Mouse (Mus musculus): ENCODE measurements around the gene Abhd4. TPM values are rescaled to one million over a fixed set of nuclear protein-coding genes. Genes with fewer than 3 reads are reported as not detected.
A peak's percentile ranks its signal among the peaks of the same experiment; 100 is the strongest.
"Not testable (repeated sequence)": the region's sequence is repeated elsewhere in the genome, so short reads cannot be mapped to it uniquely, and the experiment has no call there.

The Abhd4 gene
- total RNA-seq, 2 experiments from 2014 or later: 73.8 to 104 TPM

DNA sequence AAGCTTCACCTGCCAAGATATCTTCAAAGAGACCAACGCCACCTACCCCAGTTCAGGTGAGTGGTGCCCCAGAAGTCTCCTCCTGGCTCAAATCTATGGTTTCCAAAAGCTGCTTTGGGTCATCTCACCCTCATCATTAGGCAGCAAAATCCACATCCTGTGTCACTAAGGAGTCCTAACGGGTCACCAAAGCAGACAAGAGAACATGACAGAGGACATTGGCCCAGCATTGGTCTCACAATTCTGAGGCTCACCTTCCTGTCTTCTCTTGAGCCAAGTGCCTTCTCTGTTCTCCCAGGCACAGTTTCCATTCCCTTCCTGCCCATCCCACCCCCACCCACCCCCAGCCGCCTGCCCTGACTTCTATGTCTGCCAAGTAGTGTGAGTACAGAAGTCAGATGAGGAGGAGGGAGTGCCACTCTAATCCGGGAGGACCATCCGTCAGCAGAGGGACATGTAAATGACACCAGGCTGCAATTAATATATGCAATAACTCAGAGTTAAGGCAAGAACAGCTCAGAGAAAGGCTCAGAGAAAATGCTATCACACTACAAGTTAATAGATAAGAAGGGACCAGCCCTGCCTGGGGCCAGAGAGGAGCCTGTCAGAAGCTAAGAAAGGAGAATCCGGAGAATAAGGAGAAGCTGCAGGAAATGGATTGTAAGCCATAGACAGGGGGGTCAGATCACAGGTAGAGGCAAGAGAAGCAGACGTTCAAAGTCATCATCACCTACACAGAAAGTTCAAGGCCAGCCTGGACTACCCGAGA is 33.1 kb upstream of the Abhd4 start:
- ATAC-seq (replicated peaks; ENCODE audit: low FRiP score, poor library complexity, severe bottlenecking): no peak

DNA sequence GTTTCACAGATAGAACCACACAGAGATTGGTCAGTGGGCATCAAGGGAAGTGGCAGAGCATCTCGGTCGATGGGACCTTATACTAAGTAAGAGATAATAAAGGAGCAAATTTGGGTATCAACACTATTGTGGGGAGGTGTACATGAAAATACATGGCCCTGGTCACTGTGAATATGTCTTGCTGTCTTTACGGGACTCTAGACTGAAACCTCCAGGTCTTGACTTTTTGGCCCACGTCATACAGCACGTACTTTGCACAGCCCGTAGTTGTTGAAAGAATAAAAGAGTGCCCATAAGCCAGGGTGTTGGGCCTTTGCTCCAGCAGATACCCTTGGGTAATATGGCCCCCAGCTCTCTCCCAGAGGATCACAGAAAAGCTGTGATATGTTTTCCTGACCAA is 32.3 kb upstream of the Abhd4 start:
- no peak for ATAC-seq (replicated peaks; ENCODE audit: low FRiP score, poor library complexity, severe bottlenecking)

DNA sequence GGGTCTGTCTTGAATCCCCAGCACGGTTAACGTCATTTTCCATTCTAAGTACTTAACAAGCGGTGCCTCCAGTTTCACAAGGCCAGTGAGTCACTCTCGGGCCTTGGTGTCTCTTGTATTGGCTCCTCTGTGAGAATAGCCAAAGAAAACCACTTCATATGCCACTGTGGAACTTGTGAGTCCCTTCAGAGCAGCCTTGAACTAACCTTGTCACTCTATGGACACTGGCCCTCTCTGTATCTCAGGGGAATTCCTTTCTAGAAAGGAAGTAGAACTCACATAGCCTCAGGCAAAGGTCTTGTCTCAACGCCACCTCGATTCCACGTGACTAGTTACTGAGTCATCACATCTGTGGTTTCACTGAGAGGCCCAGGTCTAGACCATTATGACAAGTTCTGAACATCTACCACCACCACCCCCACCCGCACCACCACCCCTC is 31.7 kb upstream of the Abhd4 start:
- no peak for ATAC-seq (replicated peaks; ENCODE audit: low FRiP score, poor library complexity, severe bottlenecking)

DNA sequence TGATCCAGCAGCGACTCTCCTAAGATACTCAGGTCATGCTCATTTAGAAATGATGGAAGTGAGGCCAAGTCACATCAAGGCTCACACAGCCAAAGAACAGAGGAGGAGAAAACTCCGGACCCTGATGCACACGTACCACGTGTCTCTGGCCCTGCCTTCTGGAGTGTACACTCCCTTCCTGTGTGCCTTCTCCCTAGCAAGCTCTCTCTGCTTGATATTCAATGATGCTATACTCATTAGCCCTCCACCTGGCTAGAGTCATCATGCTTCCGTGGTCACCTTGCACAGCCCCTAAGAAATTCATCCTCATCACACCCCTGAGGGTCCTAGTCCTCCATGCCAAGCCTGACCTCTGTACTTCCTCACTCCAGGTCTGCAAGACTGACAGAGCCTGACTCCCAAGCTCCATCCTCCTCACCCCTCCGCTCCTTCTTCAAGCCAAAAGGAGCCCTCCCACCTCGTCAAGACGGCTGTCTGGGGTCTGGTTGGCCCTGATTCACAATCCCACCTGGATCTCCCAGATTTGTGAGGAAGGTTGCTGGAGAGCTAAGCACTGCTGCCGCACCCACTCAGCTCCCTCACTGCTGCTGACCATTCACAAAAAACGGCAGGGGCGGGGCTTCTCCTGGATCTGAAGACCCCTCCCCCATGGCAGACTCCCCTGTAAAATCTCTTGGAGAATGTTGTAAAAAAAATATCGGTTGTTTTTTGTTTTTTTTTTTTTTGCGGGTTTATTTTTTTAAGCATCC is 30.5 kb upstream of the Abhd4 start:
- ATAC-seq (replicated peaks; ENCODE audit: low FRiP score, poor library complexity, severe bottlenecking): no peak

DNA sequence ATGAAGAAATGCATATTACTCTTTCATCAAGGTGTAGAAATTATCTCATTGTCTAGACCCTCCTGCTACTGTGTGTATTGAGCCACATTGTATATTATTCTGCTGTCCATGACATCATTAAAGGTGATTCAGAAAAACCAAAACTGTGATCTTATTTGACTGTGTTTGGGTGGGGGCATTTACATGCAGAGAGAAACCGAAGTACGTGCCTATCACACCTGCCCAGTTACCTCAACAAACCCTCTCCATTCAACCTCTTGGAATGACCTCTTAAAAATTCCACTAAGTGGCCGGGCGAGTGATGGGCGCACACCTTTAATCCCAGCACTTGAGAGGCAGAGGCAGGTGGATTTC is 29.9 kb upstream of the Abhd4 start:
- ATAC-seq (replicated peaks; ENCODE audit: low FRiP score, poor library complexity, severe bottlenecking): no peak

DNA sequence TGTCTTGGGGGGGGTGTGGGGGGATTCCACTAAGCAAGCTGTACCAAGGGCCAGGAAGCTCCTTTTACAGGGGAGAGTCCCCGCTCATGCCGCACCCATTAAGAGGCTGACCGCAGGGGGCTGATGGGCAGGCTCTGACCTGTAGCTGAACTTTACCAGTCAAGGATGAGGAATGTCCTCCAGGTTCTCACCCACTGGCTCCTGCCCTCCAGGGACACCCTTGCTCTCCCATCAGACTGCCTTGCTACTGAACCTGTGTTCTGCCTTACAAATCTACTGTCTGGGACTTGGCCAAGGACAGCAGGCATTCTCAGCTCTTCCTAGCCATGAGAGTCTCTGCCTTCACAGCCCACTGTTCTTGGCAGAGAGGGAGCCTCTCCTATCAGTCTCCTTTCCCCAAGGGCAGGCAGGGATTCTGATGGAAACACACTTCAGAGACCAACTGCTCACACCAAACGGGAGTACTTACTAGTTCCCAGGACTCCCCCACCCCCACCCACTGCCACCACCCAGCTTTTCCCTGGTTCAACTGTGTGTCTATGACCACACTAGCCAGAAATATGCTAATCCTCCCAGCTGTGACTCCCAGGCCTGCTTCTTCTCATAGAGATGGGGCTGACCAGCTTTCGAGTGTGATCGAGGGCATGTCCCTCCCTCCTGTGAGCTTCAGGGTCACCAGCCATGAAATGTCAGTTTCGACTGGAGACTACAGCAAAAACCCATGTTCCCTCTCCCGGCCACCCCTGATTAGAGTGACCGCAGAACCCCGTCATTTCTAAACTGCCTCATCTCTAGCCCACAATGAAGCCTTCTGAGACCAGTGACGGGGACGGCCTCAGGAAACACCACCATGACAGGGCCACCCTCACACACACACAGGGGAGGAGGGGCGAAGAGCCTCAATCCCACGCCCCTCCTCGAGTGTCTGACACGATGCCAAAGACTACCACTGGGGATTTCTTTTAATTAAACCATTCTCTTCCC is 29.2 kb upstream of the Abhd4 start:
- no peak for ATAC-seq (replicated peaks; ENCODE audit: low FRiP score, poor library complexity, severe bottlenecking)

DNA sequence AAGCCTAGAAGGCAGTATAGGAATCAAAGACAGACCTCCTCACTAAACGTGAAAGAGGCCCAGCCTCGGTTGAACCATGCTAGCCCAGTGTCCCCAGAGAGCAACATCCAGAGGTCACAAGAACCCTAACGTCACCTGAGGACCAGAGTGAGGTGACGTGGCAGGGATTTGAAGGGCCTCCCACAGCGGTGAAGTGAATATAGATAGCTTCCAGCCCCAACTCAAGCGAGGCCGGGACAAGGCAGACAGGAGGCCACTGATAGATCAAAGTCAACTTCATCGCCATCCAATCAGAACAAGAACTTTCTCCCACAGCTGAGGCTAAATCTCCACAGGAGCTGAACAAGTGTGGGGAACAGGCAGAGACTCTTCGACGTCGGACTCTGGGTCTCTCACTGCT is 28.3 kb upstream of the Abhd4 start:
- no peak for ATAC-seq (replicated peaks; ENCODE audit: low FRiP score, poor library complexity, severe bottlenecking)

DNA sequence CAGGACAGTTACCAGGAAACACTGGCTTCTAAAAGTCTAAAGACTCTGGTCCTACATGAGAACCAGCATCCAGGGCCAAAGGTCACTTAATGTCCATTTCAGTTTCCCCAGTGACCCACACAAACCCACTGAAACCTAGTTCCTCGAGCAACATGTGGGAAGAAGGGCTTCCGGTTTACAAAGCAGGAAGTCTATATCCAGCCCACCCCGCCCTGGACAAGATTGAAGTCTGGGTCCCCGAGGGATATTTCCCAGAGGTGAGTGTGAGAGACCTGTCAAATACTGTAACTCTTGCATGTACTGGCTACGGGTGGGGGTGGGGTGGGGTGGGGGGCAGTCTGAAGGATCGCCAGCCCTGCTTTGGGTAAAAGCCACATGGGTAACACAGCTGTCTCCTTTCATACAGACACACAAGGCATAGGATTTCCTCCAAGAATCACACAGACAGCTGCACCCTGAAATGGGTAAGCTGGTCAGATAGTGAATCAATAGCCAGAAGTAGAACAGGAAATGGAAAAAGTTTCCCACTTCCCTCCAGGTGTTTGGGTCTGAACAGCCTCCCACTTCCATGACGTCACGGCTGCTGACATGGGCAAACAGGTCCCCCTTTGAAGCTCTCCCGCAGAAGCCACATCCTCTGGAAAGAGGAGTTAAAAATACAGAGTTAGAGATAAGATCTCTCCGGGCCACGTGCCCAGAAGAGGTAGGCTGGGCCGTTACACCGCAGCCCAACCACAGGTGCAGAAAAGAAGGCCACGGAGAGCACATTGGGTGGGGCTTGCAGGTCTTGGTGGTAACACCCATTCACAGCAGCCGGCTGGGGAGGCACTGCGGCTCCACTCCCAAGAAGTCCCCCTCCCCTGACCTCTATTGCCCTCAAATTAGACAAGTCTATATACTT is 26.8 kb upstream of the Abhd4 start:
- peak; percentile 88 for ATAC-seq (replicated peaks; ENCODE audit: low FRiP score, poor library complexity, severe bottlenecking)

DNA sequence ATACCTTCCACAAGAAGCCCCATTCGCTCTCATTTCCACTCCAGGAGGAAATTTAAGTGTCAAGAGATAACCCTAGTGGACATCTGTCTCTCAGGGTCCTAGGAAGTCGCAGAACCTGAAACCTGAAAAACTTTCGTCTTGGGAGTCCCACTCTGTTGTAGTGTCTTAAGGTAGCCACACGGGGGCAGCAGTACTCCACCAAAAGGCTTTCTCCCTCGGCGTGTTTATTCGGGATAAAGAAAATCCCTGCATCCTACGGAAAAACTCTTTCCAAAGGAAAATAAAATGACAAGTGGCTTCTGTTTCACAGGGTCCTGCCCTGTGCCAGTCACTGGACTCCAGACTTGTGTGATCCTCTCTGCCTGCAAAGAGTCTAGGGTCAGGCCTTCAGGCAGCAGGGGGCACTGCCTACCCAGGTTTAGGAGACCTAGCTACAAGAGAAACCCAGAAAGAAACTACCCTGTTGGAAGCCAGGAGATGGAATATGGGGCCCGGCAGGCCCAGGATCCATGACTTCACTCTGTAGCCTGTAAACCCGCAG is 26.0 kb upstream of the Abhd4 start:
- ATAC-seq (replicated peaks; ENCODE audit: low FRiP score, poor library complexity, severe bottlenecking): peak; percentile 73

DNA sequence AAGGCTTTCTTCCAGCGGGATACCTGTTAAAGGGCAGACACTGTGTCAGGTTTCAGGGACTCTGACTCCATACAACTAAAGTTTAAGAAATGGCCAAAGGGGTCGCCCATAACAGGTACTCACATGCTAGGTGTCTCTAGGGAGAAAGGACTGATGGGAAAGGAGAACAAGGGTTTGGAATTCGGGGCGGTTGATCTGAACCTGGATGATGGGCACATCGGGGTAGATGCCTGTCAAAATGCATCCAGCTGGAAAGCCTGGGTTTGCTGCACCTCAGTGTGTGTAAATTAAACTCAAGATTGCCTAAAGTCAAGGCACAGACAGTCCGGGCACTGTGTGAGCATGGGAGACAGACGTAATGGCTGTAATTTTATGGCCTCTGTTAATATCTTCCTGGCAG is 25.5 kb upstream of the Abhd4 start:
- no peak for ATAC-seq (replicated peaks; ENCODE audit: low FRiP score, poor library complexity, severe bottlenecking)

DNA sequence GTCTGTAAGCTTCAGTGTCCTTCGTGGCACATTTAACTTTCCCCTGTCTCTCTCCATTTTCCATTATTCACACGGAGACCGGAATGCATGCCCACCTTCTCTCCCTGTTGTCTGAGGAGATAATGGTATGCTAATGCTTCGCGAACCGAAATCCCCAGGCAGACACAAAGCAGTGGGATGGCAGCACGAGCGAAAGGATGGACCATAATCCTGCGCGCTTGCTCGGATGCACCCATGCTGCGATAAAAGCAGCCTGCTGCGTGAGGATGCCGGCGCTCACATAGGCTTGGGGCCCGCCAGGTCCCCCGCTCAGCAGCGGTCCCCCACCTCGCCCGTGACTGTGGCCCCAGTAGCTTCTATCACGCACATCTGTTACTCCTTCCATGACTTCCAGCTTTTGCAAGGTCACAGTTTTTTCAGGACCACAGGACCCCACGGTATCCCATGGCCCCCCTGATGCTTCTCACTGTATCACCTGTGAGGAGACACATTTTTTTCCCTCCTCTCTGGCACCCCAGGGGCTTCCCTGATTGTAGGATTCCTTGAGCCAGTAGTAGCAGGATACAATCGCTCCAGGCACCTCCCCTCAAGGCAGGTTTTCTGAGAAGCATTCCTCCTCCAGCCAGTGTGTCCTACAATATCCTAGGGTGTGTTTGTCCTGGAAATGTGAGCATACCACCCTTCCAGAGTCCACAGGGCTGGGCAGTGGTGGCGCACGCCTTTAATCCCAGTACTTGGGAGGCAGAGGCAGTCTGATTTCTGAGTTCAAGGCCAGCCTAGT is 24.9 kb upstream of the Abhd4 start:
- no peak for ATAC-seq (replicated peaks; ENCODE audit: low FRiP score, poor library complexity, severe bottlenecking)

DNA sequence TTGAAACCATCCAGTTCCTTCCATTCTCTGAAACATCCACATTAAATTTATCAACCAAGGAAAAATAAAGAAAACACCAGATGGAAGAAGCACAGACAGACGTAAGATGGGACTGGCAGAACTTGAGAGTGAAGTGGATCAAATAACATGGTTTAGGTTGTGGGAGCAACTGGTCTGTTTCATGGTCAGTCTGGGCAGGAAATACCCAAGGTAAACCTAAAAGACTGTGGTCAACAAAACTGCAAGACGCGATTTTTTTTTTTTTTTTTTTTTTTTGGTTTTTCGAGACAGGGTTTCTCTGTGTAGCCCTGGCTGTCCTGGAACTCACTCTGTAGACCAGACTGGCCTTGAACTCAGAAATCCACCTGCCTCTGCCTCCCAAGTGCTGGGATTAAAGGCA is 24.1 kb upstream of the Abhd4 start:
- ATAC-seq (replicated peaks; ENCODE audit: low FRiP score, poor library complexity, severe bottlenecking): not testable (repeated sequence)

DNA sequence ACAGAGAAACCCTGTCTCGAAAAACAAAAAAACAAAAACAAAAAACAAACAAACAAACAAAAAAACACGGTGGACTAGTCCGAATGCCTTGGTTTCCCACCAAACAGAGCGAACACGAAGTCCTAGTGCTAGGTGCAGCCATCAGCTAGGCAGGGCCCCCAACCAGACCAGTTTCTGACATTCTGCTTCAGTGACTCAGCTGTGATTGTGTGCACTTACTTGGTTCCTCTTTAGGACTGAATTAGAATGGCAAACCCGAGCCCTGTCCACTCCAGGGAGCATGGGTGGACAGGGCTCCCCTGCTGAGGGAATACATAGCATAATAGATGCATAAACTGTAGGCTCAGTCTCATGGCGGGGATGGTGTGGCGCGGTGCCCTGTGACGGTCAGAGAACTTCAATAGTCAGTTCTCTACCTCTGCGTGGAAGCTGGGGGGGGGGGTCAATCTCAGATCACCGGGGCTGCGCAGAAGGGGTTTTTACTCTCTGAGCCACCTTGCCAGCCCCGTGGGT is 23.3 kb upstream of the Abhd4 start:
- no peak for ATAC-seq (replicated peaks; ENCODE audit: low FRiP score, poor library complexity, severe bottlenecking)

DNA sequence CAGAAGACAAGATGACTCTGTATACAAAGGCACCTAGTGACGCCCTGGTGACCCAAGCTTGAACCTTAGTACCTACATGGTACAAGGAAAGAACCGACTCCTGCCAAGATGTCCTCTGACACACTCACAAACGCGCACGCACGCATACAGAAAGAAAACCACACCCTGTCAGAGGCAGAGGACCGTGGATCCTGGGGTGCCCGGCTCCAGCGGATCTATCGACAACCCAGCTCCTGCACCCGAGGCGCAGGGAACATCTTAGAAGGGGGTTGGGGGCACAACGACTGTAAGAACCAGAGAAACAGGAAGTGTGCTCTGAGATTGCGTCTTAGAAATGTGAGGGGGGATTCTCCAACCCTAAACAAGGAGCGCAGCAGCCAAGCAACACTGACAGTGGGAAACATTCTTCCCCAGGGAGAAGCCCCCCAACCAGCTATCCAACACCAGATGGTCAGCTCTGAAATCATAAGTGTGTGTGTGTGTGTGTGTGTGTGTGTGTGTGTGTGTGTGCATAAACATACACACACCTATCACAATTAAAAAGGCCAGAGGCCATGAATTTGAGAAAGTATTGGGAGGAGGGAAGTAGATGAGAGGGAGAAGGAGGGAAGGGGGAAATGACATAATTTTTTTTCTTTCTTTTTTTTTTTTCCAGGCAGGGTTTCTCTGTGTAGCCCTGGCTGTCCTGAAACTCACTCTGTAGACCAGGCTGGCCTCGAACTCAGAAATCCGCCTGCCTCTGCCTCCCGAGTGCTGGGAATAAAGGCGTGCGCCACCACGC is 22.6 kb upstream of the Abhd4 start:
- ATAC-seq (replicated peaks; ENCODE audit: low FRiP score, poor library complexity, severe bottlenecking): no peak

DNA sequence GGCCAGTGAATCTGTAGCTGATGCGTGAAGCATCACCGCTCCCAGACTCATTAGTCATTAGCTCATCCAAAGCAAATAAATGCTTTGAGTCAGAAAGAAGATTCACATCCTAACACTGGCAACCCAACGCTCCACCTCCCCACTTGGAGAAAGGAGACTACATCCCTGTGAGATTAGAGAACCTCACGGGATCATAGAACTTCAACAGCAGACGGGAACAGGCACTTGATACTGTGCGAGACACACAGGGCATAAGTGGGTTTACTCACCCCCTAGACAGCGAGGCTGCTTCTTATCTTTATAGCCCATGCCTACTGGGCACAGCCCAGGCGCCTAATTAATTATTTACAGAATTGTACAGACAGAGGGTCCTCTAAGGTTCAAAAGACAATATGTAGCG is 21.8 kb upstream of the Abhd4 start:
- no peak for ATAC-seq (replicated peaks; ENCODE audit: low FRiP score, poor library complexity, severe bottlenecking)

DNA sequence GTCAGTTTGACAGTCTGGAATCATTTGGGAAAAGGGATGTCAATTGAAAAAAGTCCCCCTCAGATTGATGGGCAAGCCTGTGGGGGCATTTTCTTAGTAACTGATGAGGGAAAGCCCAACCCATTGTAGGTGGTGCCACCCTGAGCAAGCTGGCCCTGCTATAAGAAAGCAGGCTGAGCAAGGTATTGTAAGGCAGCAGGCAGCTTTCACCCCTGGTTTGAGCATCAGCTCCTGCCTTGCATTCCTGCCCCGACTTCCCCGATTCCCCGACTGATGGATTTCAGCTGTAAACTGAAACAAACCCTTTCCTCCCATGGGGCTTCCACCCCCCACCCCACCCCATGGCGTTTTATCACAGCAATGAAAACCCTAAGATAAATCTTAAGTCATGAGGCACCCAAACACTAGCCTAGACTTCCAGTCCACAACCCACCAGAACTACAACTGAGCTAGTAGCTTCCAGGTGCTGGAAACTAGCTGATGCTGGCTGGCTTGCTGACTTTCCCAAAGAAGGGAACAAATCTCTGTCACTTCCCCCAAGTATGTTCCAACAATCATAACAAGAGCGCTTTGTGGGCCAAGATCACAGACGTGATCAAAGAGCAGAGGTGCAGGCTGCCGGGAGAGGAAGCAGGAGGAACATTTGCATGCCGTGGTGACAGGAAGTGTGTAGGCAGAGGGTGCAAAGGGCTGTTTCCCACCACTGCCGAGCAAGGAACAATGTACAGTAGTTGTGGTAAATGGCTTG is 21.0 kb upstream of the Abhd4 start:
- ATAC-seq (replicated peaks; ENCODE audit: low FRiP score, poor library complexity, severe bottlenecking): no peak

Measured in erythroblast, adult 5-6 weeks (primary cell).